Mouse (Mus musculus): ENCODE data around the gene Parp8.

Gene Parp8

DNA sequence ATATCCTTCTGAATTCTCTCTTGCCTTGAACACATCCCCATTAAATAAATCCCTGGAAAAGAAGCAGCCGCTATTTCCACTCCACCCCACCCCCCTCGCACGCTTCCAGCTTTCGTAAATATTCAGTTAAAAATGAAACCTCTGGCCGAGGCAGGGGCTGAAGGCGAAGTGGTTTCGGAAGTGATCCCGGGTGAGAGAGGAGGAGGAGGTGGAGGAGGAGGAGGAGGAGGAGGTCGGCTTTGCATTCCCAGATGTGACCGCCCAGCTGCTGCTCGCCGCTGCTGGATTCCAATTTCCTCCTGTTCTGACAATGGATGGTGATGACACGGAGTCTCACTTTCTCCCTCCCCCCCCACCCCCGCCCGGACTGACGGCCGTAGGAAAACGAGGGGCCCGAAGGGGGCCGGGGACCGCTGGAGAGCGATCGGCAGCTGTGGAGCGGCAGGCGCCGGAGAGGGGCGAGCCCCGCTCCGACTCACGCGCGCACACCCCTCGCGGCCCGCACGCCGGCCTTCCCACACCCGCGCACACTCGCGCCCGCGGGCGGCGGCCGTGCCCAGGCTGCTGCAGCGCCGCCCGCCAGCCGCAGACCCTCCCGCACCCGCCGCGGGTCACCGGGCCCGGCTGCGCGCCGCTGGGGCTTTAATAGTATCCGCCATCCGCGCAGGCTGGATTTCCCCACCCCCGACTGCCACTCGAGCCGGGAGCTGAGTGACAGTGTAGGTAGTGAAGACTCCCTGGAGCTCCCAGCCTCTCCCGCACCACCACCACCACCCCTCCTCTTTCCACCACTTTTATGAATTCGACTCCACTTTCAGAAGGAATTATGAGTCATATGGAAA, at the start of gene Parp8:
Gene Parp8 (minus strand): TSS at position 312 of the 842 bp plus-strand sequence.
- peak; percentile 29 for DNase-seq

DNA sequence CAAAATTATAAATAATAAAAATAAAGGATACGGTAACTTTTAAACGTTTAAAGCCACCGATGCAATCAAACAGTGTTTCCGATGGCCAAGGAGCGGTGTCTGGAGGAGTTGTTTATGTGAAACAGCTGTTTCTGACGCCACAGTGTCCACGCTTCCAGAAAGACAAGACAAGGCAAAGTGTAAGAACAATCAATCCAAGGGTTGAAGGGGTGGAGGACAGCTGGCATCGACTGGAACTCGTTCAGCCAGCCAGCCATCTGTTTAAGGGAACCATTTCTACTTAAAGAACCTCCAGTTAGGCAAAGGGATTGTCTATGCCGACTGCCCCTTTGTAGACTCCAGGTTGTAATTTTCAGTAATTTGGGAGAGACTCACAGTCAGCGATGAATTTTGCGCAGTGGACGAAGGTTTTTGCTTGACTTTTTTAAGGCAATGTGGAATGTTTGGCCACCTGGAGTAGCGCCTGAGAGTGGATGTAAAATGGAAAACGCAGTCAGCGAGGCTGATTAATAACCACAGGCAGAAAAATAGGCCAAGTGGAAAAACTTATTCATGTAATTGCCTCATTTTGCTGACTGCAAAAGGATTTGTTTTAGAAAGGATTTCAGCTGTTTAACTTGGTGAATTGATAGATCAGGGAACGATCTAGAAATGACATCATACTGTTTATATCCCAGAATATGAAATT, 37.4 kb upstream of the Parp8 start:
- no peak for DNase-seq

DNA sequence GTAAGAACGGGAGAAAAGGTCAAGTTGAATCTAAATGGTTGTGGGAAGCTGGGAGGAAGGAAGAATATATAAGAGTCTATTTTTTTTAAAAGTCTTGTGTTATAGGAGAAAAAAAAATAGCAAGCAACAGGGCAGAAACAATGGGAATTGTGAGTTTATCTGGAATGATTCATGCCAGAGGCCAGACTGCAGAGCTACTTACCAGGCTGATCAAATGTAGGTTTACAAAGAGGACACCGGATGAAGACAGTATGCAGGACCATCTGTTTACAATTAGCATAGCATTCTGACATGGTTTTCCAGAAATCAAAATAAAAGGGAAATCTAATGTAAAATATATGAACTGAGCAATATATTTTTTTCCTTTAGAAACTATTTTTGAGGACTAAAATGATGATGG, 31.1 kb upstream of the Parp8 start:
- no peak for DNase-seq

DNA sequence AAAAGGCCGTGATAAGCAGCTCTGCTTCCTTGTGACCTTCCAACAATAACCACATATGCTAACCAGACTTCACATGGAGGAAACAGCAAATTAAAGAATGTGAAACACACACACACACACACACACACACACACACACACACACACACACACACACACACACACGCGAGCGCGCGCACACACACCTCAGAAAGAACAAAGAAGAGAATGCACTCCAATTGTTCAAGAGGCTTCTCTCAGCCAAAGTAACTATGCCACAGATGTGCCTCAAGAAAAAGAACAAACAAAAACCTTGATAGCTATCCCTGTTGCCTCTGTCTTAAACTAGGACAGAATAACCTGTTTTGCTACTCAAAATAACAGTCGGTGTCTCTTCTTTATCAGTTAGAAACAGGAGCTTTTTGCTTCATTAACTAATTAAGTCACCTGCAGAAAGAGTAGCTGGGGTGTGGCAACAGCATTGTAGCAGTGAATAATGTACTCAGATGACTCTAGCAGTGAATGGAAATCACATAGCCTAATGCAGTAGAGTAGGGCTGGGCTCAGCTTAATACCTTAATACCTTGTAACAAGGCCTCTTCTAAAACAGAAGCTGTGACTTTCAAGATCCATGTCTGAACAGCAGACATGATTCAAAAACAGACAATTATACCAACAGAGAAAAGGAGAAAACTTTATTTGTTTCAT, 29.6 kb upstream of the Parp8 start:
- DNase-seq = no peak

DNA sequence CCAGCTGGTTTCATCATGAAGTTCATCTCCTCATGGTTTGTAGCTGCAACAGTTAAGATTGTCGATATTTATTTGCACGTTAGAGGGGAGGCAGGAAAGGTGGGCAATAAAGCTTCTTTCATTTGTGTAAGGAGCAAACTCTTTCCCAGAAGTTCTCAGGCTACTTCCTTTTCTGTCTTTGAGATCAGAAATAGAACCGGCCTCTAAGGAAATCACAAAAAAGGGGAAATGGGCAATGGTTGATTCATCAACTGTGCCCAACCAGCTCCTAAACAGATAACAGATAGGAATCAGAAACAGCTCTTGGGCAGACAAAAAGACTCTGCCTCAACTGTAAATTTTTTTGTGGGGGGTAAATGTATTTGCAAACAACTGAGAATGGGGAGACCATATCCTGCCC, 27.4 kb upstream of the Parp8 start:
- no peak for DNase-seq

DNA sequence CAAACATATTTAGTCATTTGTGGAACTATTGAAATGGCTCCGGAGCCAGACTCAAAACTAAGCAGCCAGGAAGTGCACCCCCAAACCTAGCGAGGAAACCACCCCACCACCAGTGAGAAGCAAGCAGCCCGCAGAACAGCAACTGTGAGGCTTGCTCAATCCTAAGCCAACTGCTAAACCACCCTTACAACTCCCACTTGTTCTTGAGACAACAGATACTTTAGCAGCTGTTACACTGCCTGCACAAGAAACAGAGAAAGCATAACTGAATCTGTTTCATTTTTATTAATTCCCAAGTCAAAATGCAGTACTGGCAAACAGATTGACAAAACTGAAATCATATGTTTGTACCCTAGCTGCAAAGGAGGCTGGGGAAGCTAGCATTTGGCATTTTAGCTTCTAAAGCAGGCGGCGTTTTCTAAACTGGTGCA, 23.2 kb upstream of the Parp8 start:
- no peak for DNase-seq

DNA sequence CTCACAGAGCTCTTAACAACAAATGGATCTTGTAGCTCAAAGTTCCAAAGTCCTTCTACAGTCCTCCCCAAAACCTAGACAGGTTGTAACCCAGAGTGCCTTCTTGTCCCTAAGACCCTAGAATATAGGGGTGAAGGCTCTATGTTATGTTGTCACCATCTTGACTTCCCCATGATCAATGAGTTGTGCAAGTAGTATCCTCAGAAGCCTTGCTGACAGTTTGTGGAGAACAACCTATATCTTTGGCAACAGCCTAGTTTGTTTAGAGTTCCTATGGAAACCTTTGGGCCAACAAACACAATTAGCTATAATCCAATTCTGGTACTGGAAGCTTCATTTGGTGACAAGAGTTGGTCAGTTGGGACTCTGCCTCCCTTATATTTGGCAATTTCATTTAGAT, 18.2 kb upstream of the Parp8 start:
- DNase-seq = no peak

DNA sequence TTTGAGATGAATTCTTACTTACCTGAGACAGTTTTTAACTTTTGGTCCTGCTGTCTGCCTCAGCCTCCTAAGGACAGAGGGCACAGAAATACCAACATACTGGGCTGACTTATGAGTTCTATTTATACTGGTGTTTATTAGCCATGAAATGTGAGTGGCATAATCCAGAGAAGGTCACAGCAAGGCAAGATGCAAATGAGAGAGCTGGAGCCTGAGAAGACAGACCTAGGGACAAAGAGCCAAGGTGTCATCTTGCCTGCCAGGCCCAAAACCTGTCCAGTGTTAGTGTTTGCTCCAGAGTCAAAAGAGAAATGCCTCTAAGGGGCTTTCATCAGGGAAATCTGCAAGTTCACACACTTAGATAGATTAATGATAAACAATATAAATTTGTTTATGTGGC, 15.7 kb upstream of the Parp8 start:
- DNase-seq = no peak

DNA sequence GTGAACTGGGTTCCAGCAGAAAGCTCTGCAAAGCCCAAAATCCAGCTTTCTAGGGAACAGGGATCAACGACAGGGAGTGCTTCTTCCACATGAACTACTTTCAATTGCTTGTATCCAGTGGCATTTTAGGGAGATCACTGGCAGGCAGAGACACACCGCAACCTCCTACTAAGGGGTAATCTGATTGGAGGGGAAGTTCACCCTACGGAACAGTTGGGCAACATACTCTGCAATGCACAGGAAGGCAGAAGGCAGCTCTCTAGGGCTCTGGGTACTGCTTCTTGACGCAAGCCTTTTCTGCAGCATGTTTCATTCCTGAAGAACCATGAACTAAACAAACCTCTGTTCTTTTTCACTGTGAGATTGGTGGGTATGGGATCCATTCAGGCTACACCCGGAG, 10.9 kb upstream of the Parp8 start:
- DNase-seq = no peak

DNA sequence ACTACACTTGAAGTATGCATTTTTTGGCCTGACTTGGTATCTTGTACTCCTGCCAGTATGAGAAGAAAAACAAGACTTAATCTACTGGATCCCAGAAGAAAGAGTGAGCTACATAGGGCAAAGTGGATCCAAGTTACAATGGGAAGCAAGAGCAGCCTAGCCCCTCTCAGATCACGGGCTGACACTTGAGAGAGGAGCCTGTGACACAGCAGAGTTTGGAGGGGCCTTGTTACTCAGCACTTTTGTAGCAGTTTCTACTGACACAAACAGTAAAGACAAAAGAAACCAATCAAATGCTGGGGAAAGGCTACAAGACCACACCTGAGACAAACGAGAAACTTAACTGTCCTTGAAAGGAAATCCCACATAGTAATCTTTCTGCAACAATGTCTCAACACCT, 9.8 kb upstream of the Parp8 start:
- no peak for DNase-seq

DNA sequence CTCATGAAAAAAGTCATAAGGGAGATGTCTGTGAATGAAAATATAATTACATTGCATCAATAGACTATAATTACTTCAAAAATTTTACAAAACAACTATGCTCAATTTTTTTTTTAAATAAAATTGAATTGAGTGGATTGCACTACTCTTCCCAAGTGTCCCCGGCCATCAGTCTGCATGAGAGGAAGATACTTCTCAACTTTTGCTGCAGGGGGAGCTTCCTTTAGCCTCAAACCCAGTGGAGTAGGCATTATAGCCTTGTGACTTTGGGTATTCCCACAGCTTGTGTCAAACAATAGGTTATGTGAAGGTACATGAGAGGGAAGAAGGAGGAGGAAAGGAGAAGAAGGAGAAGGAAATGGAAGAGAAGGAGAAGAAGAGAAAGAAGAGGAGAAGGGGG, 9.3 kb upstream of the Parp8 start:
- DNase-seq = no peak

DNA sequence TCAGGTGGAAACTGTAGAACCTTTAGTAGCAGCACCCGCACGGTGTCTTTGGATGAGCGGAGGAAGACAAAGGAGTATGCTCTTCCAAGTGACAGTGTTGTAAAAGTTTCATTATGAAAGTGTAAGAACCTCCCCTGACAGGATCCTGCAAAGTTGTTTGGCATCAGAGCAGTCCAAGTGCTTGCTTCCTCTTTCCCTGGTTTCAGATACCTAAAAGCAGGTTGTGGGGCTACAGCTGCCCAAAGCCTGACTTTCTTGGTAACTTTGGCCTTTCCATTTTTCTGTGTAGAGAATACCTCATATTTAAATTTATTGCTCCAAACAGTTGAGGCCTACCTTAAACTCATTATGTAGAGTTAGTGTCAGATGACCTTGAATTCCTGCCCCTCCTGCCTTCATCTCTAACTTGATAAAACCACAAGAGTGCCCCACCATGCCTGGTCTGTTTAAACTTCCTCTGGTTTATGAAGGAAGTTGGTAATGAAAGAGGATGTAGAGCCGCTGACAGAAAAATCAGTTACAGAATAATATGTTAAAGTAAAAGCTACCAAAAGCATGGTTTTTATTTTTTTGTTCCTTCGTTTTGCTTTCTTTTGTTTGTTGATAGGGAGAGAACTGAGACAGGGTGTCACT, 8.5 kb upstream of the Parp8 start:
- no peak for DNase-seq

DNA sequence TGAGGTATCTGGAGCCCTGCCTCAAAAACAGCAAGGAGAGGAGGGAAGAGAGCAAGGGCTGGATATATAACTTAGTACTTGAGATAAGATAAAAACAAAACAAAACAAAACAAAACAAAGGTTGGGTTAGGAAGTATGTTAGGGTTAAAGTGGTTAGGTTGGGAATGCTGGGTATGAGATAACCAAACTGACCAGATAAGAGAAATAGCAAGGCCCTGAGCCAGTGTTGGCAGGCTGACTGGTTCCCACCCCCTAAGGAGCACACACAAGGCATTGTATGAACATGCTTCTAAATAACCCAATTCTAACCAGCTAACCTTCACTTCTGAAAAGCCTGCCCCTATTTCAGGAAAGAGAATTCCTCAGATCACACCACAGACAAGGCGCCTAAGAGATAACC, 7.1 kb upstream of the Parp8 start:
- DNase-seq = no peak

DNA sequence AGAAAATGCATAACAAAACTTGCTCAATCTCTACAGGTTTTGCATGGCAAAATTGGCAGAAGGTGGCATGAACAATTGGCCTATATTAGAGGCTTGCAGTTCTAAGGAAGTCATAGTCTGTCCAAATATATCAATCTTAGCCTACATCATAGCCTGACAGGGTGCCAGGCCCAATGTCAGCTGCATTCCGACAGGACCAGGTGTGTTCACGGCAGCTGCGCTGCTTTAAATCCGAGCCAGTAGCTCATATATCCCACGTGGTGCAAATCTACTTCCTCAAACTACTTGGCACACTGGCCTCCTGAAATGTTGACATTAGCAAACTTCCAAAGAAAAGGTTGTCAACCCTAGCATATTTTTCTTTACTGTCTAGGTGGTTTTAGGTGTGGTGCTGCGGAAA, 6.2 kb upstream of the Parp8 start:
- no peak for DNase-seq

DNA sequence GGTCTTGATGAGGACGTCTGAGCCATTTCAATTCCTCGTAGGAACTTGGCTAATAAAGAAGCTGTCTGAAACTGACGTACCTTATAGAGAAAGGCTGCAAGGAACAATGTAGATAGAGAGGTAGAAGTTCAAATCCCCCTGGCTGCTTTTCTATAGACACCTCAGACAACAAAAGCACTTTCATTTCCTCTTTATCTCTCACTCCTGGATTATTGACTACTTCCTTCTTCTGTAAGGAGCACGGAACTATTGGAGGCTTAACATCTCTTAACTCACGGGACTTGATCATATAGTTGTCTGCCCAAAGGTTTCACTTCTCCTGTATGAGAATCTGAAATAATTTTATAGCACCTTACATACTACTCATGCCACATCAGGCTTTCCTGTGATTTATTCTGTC, 2.9 kb upstream of the Parp8 start:
- no peak for DNase-seq

DNA sequence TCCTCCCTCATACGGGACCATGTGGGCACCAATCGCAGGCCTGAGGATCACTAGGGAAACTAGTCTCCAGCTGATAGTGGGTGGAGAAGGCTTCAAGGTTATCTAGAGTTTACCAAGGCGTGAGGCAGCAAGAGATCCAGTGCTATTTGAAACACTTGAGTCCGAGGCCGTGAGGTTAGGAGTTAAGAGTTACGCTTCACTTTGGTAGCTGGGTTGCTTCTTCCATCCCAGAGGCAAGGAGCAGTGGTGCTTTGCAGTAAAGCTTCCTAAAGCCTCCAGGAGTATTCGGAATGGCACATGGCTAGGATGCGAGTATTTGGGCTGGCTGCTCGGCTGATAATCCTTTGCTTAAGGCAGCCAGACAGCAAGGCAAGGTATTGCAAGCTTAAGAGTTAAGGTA, 2.0 kb upstream of the Parp8 start:
- no peak for DNase-seq

DNA sequence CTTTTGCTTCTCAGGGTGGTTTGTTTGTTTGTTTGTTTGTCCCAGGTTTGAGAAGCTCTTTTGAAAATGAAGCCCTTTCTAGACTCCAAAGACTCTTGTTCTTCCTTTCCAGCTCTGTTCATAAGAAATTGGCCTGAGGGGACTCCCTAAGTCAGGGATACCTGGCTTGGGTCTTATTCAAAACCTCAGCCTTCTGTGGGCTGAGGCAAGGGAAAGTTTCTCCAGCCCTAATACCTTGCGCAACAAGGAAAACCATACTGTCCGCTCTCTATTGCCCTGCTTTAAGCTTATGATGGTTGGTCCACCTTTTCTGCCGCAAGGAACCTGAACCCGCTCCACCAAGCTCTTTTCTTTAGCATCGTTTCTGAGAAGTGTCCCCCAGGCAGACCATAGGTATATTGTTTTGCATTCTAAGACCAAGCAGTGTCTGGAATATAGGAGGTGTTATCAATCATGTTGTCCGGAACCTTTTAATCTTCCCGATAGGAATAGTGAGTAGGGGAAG, 991 bp upstream of the Parp8 start:
- no peak for DNase-seq

DNA sequence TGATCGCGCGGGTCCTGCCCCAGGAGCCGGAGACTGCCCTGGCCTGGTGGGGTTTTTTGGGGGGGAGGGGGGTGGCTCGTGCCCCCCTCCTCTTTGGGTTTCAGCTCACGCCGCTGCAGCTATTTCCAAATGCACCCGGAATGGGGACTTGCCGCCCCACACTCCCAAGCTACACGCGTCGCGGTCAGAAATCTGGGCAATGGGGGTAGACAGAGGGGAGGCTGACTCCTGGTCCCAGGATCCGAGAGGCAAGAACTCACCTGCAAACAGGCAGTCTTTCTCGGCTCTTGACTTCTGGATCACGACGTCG, 466 bp downstream of the Parp8 start:
- no peak for DNase-seq

DNA sequence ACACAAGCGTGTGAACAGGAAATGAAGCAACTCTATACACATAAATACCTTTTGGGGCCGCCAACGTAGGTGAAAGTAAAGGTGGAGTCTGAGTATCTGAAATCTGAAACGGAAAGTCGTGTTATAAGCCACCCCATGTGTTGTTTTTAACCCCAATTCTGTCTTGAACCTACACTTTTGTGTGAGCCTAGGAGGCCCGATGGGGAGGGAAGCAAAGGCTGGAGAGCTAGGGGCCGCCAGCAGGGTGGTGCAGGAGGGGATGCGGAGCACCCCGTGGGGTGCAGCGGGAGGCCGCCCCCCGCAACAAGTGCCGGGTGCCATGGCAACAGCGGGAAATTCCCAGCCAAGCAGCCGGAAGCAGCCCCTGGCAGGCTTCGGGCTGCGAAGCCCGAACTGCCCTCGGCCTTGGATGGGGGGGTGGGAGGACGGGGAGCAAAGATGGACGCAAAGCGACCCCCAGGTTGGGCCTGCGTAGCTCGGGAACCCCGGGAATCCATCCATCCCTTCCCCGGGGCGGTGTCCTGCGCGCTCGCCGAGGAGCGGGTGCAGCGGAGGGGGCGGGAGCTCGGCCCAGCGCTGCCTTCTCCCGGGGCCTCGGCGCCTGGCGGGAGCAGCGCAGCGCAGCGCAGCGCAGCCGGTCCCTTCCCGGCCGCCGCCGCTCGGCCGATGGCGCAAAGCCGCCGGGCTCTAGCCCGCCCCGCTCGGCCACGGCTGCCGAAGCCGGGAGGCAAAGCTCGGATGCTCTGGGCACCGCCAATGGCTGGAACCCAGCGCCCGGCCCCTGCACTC, 1.0 kb downstream of the Parp8 start:
- peak; percentile 67 for DNase-seq

DNA sequence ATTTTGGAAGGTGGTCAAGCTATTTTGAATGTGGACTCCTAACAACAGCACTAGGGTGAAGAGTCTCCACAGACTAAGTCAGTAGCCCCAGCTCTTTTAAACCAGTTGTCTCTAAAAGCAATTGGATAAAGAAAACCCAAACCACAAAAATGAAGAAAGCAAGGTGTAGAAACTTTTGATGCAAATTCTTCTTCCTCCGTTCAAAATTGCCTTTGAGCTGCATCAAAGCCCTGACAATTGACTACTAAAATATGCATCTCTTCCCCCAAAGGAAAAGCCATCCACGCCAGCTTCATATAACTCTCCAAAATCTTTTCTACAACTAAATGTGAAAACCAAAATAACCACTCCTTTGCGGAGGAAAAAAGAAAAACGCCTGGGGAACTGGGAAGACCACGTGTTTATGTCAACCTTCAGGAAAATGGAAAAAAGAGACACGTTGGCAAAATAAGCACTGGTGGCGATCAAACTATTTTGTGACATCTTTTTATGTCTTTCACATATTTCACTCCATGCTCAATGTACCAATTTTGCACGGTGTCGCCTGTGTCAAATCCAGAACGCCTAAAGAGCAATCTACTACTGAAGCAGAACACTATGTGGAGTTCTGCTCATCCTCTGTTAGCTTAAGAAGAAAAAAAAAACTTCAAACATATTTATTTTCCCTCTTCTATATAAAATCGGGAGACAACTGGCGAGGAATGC, 1.8 kb downstream of the Parp8 start:
- no peak for DNase-seq

DNA sequence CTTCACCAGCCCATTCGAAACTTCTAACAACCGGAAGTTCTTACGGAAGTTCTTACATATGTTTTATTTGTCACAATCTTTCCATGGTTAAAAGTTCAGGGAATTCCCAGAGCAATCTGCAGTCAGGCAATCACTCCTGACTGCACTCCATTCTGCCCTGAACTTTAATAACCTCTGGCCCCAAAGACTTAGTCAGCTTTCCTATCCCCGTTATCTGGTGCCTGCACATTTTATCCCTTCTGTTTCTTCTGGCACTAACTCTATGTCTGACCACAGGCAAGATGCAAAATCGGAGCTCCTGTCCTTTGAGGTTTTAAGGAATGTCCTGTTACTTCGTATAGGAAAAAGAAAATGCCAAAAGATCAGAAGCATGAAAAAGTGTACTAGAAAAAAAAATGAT, 4.7 kb downstream of the Parp8 start:
- no peak for DNase-seq

DNA sequence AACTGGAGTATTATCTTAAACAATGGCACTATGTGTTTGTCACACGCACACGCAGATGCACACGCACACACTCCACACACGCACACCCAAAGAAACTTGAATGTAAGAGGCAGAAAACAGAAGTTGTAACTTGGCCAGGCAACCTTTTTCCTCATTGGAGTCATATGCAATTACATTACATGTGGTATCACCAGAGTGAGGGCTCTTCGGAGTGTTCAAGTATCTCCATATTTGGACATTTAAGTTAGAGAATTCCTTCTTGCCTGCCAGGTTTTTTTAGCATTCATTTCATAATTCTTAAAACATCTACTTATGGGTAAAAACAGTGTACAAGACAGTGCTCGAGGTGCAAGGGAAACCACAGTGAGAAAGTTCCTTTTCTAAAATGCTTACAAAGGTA, 6.7 kb downstream of the Parp8 start:
- DNase-seq = no peak
